Mouse (Mus musculus): ENCODE data around the gene Ano2.

GRCm38 (mm10) chr6:125888596-125888995 is 198.4 kb downstream of the Ano2 start:
- TF ChIP-seq CTCF (conservative IDR thresholded peaks at IDR 0.05; ENCODE audit: low read length) (no peak), POU5F1 (IDR thresholded peaks at IDR 0.05; ENCODE audit: borderline replicate concordance, low read length) (no peak)
